Mouse (Mus musculus): Measurements from ENCODE around the gene Sept12.

- TF ChIP-seq CTCF (IDR thresholded peaks at IDR 0.05; ENCODE audit: low read depth) (no peak), EP300 (IDR thresholded peaks at IDR 0.05; ENCODE audit: low read depth) (peak; percentile 85)
These were observed 14.7 kb upstream of the Sept12 start for GRCm38 (mm10) chr16:5012036-5013005.
